Comparison of ENCODE assay signal across 9 mouse cellular contexts in genomic region chr5:34902811-34903385, GRCm38 (mm10). TPM values are rescaled to one million over a fixed set of nuclear protein-coding genes. Genes with fewer than 3 reads are reported as not detected.
DNase-seq lines count a peak whose midpoint lies in the region; ATAC-seq lines count a peak whose summit lies in the region.
"Had no signal": no experiment of that assay in that cellular context is flagged by ENCODE, and none has a peak within 500 bp of the region (broad histone marks: within the 10 kb centered on the region; RNA-seq: fewer than 3 reads in every experiment).

No protein-coding gene starts in this region.

- no peak overlapping the region for H3K9ac ChIP-seq in stomach, embryonic 16.5 days (ENCODE audit: low read length)

- no peaks in the 10 kb centered on the region for H3K27me3 ChIP-seq in heart, embryonic 10.5 days (ENCODE audit: insufficient read depth, poor library complexity, severe bottlenecking)
- H3K27me3 ChIP-seq in stomach, embryonic 16.5 days (ENCODE audit: control insufficient read depth, insufficient read depth, low read length) = no peaks in the 10 kb centered on the region

- H3K36me3 ChIP-seq in heart, embryonic 10.5 days = peaks cover 93% of the 10 kb centered on the region
- H3K36me3 ChIP-seq in stomach, embryonic 16.5 days (ENCODE audit: control insufficient read depth, insufficient read depth, low read length) = peaks cover 15% of the 10 kb centered on the region

- H3K4me1 ChIP-seq in heart, embryonic 10.5 days = peaks cover 2% of the 10 kb centered on the region; the same call in 1 of the 2 replicates
- H3K4me1 ChIP-seq in stomach, embryonic 16.5 days (ENCODE audit: control insufficient read depth, insufficient read depth, low read length) = no peaks in the 10 kb centered on the region

- no peak overlapping the region for H3K27ac ChIP-seq in heart, embryonic 10.5 days
- H3K27ac ChIP-seq in stomach, embryonic 16.5 days (ENCODE audit: low read length) = 0 out of 2 replicates have a peak overlapping the region, but pooled peaks have one; percentile 16

- no peak overlapping the region for H3K4me2 ChIP-seq in stomach, embryonic 16.5 days (ENCODE audit: low read depth, low read length)

- peak; percentile 56; the same call in 1 of the 2 replicates for ATAC-seq in stomach, embryonic 16.5 days (ENCODE audit: insufficient read depth, low FRiP score)

- no peak overlapping the region for H3K4me3 ChIP-seq in heart, embryonic 10.5 days
- H3K4me3 ChIP-seq in stomach, embryonic 16.5 days (replicated peaks; ENCODE audit: low read length) = no peak overlapping the region
- H3K4me3 ChIP-seq: myocyte had no signal

- no peaks in the 10 kb centered on the region for H3K9me3 ChIP-seq in heart, embryonic 10.5 days
- H3K9me3 ChIP-seq in stomach, embryonic 16.5 days (replicated peaks; ENCODE audit: control insufficient read depth, low read length) = no peaks in the 10 kb centered on the region

- 88% methylated on average over 5 of the region's 5 CpGs for WGBS in heart, embryonic 10.5 days
- WGBS in stomach, embryonic 16.5 days = 53% methylated on average over 5 of the region's 5 CpGs

- peak; percentile 13 for DNase-seq in heart, adult 8-10 months (ENCODE audit: low spot score)
- no peak for DNase-seq in heart, embryonic 10.5 days (ENCODE audit: low spot score)
- DNase-seq in MN1 (ENCODE audit: low spot score) = peak; percentile 67
- peak; percentile 89 for DNase-seq in cerebellum, adult 9-10 months
- peak; percentile 41 for DNase-seq in layer of hippocampus, adult 9-10 months (ENCODE audit: low spot score)
- DNase-seq in neural tube, embryonic 10.5 days (ENCODE audit: extremely low spot score, low spot score) = no peak
- no peak for DNase-seq in spleen, postnatal 36 days (ENCODE audit: low spot score in 2 of 2)

RNA-seq across cellular contexts. Expression of gene Msantd1, which starts 4.9 kb away (rescaled TPM):
- total RNA-seq in heart, adult 8-10 months (2022) = under 1 TPM; 0.16 to 0.72 (median 0.50) TPM
- polyA plus RNA-seq in heart, embryonic 10.5 days (2016; fragmentation: Nextera tagmentation; extraction: Ambion mirVana) = 0.37 and 1.3 TPM in 2 replicates
- polyA plus RNA-seq in stomach, embryonic 16.5 days (2015; fragmentation: Nextera tagmentation; extraction: Ambion mirVana) = 0.59 and 0.65 TPM in 2 replicates
- polyA plus RNA-seq: myocyte had no signal

RNA-seq across cellular contexts. Expression of gene Rgs12, which starts 46.3 kb away (rescaled TPM):
- total RNA-seq in heart, adult 8-10 months (2022) = 10 to 100 TPM; 14.3 to 18.7 (median 17.6) TPM
- 32.8 and 35.3 TPM in 2 replicates for polyA plus RNA-seq in heart, embryonic 10.5 days (2016; fragmentation: Nextera tagmentation; extraction: Ambion mirVana)
- 31.8 and 34.4 TPM in 2 replicates for polyA plus RNA-seq in stomach, embryonic 16.5 days (2015; fragmentation: Nextera tagmentation; extraction: Ambion mirVana)

Comparison
In these comparisons a context has a peak if more than half of its experiments do, and no peak if none do; other contexts are left out.
1. DNase-seq: peak in heart, adult 8-10 months (single experiment), MN1 (single experiment), cerebellum, adult 9-10 months (single experiment) and layer of hippocampus, adult 9-10 months (single experiment); none in heart, embryonic 10.5 days (single experiment), neural tube, embryonic 10.5 days (single experiment) and spleen, postnatal 36 days (0 of 2).